Mouse (Mus musculus): ENCODE results near the gene Plpp3. TPM values are rescaled to one million over a fixed set of nuclear protein-coding genes. Genes with fewer than 3 reads are reported as not detected.
A peak's percentile ranks its signal among the peaks of the same experiment; 100 is the strongest.

The Plpp3 gene
- polyA plus RNA-seq, 1 experiment from 2014 or later = 48.6 TPM

- H3K4me3 ChIP-seq (ENCODE audit: low read depth, low read length) = no peak overlapping the region
- H3K4me2 ChIP-seq (ENCODE audit: low read length) = no peak overlapping the region
- H3K36me3 ChIP-seq (ENCODE audit: control insufficient read depth, insufficient read depth, low read length) = peaks cover 18% of the 10 kb centered on the region; the same call in 1 of the 2 replicates
- DNase-seq (ENCODE audit: low spot score) (no peak), ATAC-seq (no peak)
- WGBS = 82% methylated on average over 3 of the region's 3 CpGs
- peaks cover 38% of the 10 kb centered on the region for H3K4me1 ChIP-seq (ENCODE audit: control insufficient read depth, insufficient read depth, low read length)
- no peak overlapping the region for H3K9ac ChIP-seq (ENCODE audit: low read length)
- H3K27ac ChIP-seq (ENCODE audit: low read depth, low read length) = peak overlapping the region; percentile 60; the same call in 1 of the 2 replicates
- no peaks in the 10 kb centered on the region for H3K27me3 ChIP-seq (replicated peaks; ENCODE audit: control insufficient read depth, insufficient read depth, low read length)
- H3K9me3 ChIP-seq (replicated peaks; ENCODE audit: control insufficient read depth, low read length) = no peaks in the 10 kb centered on the region
Measured at GRCm38 (mm10) chr4:105202439-105202838, 45.3 kb downstream of the Plpp3 start.

GRCm38 (mm10) chr4:105203303-105203761 lies 46.2 kb downstream of the Plpp3 start:
- no peaks in the 10 kb centered on the region for H3K27me3 ChIP-seq (replicated peaks; ENCODE audit: control insufficient read depth, insufficient read depth, low read length)
- ATAC-seq (peak; percentile 47; the same call in 1 of the 2 replicates), DNase-seq (ENCODE audit: low spot score) (peak; percentile 80)
- no peaks in the 10 kb centered on the region for H3K9me3 ChIP-seq (replicated peaks; ENCODE audit: control insufficient read depth, low read length)
- WGBS = 54% methylated on average over 2 of the region's 2 CpGs
- H3K36me3 ChIP-seq (ENCODE audit: control insufficient read depth, insufficient read depth, low read length) = peaks cover 12% of the 10 kb centered on the region
- no peak overlapping the region for H3K4me2 ChIP-seq (ENCODE audit: low read length)
- no peak overlapping the region for H3K9ac ChIP-seq (ENCODE audit: low read length)
- H3K4me1 ChIP-seq (ENCODE audit: control insufficient read depth, insufficient read depth, low read length) = peaks cover 38% of the 10 kb centered on the region
- H3K27ac ChIP-seq (ENCODE audit: low read depth, low read length) = peak overlapping the region; percentile 45; the same call in 1 of the 2 replicates
- no peak overlapping the region for H3K4me3 ChIP-seq (ENCODE audit: low read depth, low read length)

GRCm38 (mm10) chr4:105204071-105204470 lies 46.9 kb downstream of the Plpp3 start:
- no peak for DNase-seq (ENCODE audit: low spot score)
- no peak for ATAC-seq
- H3K4me3 ChIP-seq (ENCODE audit: low read depth, low read length) = no peak overlapping the region
- peaks cover 12% of the 10 kb centered on the region for H3K36me3 ChIP-seq (ENCODE audit: control insufficient read depth, insufficient read depth, low read length)
- H3K27me3 ChIP-seq (replicated peaks; ENCODE audit: control insufficient read depth, insufficient read depth, low read length) = no peaks in the 10 kb centered on the region
- no peak overlapping the region for H3K27ac ChIP-seq (ENCODE audit: low read depth, low read length)
- H3K9ac ChIP-seq (ENCODE audit: low read length) = no peak overlapping the region
- H3K4me1 ChIP-seq (ENCODE audit: control insufficient read depth, insufficient read depth, low read length) = peaks cover 38% of the 10 kb centered on the region
- no peaks in the 10 kb centered on the region for H3K9me3 ChIP-seq (replicated peaks; ENCODE audit: control insufficient read depth, low read length)
- WGBS = 78% methylated on average over 9 of the region's 9 CpGs
- no peak overlapping the region for H3K4me2 ChIP-seq (ENCODE audit: low read length)

GRCm38 (mm10) chr4:105205045-105205851 lies 48.1 kb downstream of the Plpp3 start:
- Histone ChIP-seq H3K27me3 (replicated peaks; ENCODE audit: control insufficient read depth, insufficient read depth, low read length) (no peaks in the 10 kb centered on the region), H3K9me3 (replicated peaks; ENCODE audit: control insufficient read depth, low read length) (no peaks in the 10 kb centered on the region), H3K9ac (ENCODE audit: low read length) (no peak overlapping the region), H3K36me3 (ENCODE audit: control insufficient read depth, insufficient read depth, low read length) (peaks cover 20% of the 10 kb centered on the region), H3K4me1 (ENCODE audit: control insufficient read depth, insufficient read depth, low read length) (peaks cover 38% of the 10 kb centered on the region), H3K27ac (ENCODE audit: low read depth, low read length) (peak overlapping the region; percentile 53; the same call in 1 of the 2 replicates), H3K4me2 (ENCODE audit: low read length) (no peak overlapping the region), H3K4me3 (ENCODE audit: low read depth, low read length) (no peak overlapping the region)
- ATAC-seq (no peak), DNase-seq (ENCODE audit: low spot score) (peak; percentile 38)
- WGBS = 57% methylated on average over 15 of the region's 15 CpGs

- Histone ChIP-seq H3K27ac (ENCODE audit: low read depth, low read length) (peak overlapping the region; percentile 53), H3K27me3 (replicated peaks; ENCODE audit: control insufficient read depth, insufficient read depth, low read length) (no peaks in the 10 kb centered on the region), H3K36me3 (ENCODE audit: control insufficient read depth, insufficient read depth, low read length) (peaks cover 26% of the 10 kb centered on the region), H3K9me3 (replicated peaks; ENCODE audit: control insufficient read depth, low read length) (no peaks in the 10 kb centered on the region), H3K4me3 (ENCODE audit: low read depth, low read length) (no peak overlapping the region), H3K4me2 (ENCODE audit: low read length) (no peak overlapping the region), H3K9ac (ENCODE audit: low read length) (no peak overlapping the region), H3K4me1 (ENCODE audit: control insufficient read depth, insufficient read depth, low read length) (peaks cover 35% of the 10 kb centered on the region)
- no peak for ATAC-seq
- no peak for DNase-seq (ENCODE audit: low spot score)
- WGBS = 85% methylated on average over 6 of the region's 6 CpGs
Measured at GRCm38 (mm10) chr4:105206102-105206501, 49.0 kb downstream of the Plpp3 start.

- no peak for DNase-seq (ENCODE audit: low spot score)
- no peak overlapping the region for H3K27ac ChIP-seq (ENCODE audit: low read depth, low read length)
- H3K9me3 ChIP-seq (replicated peaks; ENCODE audit: control insufficient read depth, low read length) = no peaks in the 10 kb centered on the region
- no peak overlapping the region for H3K4me2 ChIP-seq (ENCODE audit: low read length)
- H3K9ac ChIP-seq (ENCODE audit: low read length) = no peak overlapping the region
- whole genome bisulfite sequencing = 45% methylated on average over 8 of the region's 8 CpGs
- H3K36me3 ChIP-seq (ENCODE audit: control insufficient read depth, insufficient read depth, low read length) = peaks cover 35% of the 10 kb centered on the region
- no peak overlapping the region for H3K4me3 ChIP-seq (ENCODE audit: low read depth, low read length)
- H3K27me3 ChIP-seq (replicated peaks; ENCODE audit: control insufficient read depth, insufficient read depth, low read length) = no peaks in the 10 kb centered on the region
- no peak for ATAC-seq
- H3K4me1 ChIP-seq (ENCODE audit: control insufficient read depth, insufficient read depth, low read length) = peaks cover 33% of the 10 kb centered on the region
Measured at GRCm38 (mm10) chr4:105206995-105207394, 49.8 kb downstream of the Plpp3 start.

GRCm38 (mm10) chr4:105207641-105208040 lies 50.5 kb downstream of the Plpp3 start:
- DNase-seq (ENCODE audit: low spot score) = no peak

GRCm38 (mm10) chr4:105208977-105209376 lies 51.8 kb downstream of the Plpp3 start:
- 87% methylated on average over 5 of the region's 5 CpGs for WGBS
- Histone ChIP-seq H3K4me1 (ENCODE audit: control insufficient read depth, insufficient read depth, low read length) (peaks cover 14% of the 10 kb centered on the region; the same call in 1 of the 2 replicates), H3K9me3 (replicated peaks; ENCODE audit: control insufficient read depth, low read length) (no peaks in the 10 kb centered on the region), H3K27ac (ENCODE audit: low read depth, low read length) (no peak overlapping the region), H3K9ac (ENCODE audit: low read length) (no peak overlapping the region), H3K4me3 (ENCODE audit: low read depth, low read length) (no peak overlapping the region), H3K4me2 (ENCODE audit: low read length) (no peak overlapping the region), H3K36me3 (ENCODE audit: control insufficient read depth, insufficient read depth, low read length) (peaks cover 46% of the 10 kb centered on the region), H3K27me3 (replicated peaks; ENCODE audit: control insufficient read depth, insufficient read depth, low read length) (no peaks in the 10 kb centered on the region)
- ATAC-seq = no peak
- DNase-seq (ENCODE audit: low spot score) = no peak

More at GRCm38 (mm10) chr4:105207641-105208040, 50.5 kb downstream of the Plpp3 start:
- Histone ChIP-seq H3K9me3 (replicated peaks; ENCODE audit: control insufficient read depth, low read length) (no peaks in the 10 kb centered on the region), H3K4me3 (ENCODE audit: low read depth, low read length) (no peak overlapping the region), H3K27me3 (replicated peaks; ENCODE audit: control insufficient read depth, insufficient read depth, low read length) (no peaks in the 10 kb centered on the region), H3K9ac (ENCODE audit: low read length) (no peak overlapping the region), H3K27ac (ENCODE audit: low read depth, low read length) (no peak overlapping the region), H3K4me2 (ENCODE audit: low read length) (no peak overlapping the region), H3K4me1 (ENCODE audit: control insufficient read depth, insufficient read depth, low read length) (peaks cover 27% of the 10 kb centered on the region), H3K36me3 (ENCODE audit: control insufficient read depth, insufficient read depth, low read length) (peaks cover 40% of the 10 kb centered on the region)
- WGBS = 90% methylated on average over 4 of the region's 4 CpGs
- ATAC-seq = no peak

GRCm38 (mm10) chr4:105213314-105213713 lies 56.2 kb downstream of the Plpp3 start:
- ATAC-seq = no peak
- Histone ChIP-seq H3K4me1 (ENCODE audit: control insufficient read depth, insufficient read depth, low read length) (no peaks in the 10 kb centered on the region; the same call in 1 of the 2 replicates), H3K4me3 (ENCODE audit: low read depth, low read length) (no peak overlapping the region), H3K9me3 (replicated peaks; ENCODE audit: control insufficient read depth, low read length) (no peaks in the 10 kb centered on the region), H3K9ac (ENCODE audit: low read length) (no peak overlapping the region), H3K27me3 (replicated peaks; ENCODE audit: control insufficient read depth, insufficient read depth, low read length) (no peaks in the 10 kb centered on the region), H3K27ac (ENCODE audit: low read depth, low read length) (no peak overlapping the region), H3K4me2 (ENCODE audit: low read length) (no peak overlapping the region), H3K36me3 (ENCODE audit: control insufficient read depth, insufficient read depth, low read length) (peaks cover 53% of the 10 kb centered on the region)
- DNase-seq (ENCODE audit: low spot score) = no peak
